Mouse (Mus musculus): ENCODE data around the gene Aldh1a7. TPM values are rescaled to one million over a fixed set of nuclear protein-coding genes. Genes with fewer than 3 reads are reported as not detected.

The Aldh1a7 gene
- polyA plus RNA-seq (2016; fragmentation: Nextera tagmentation; extraction: Ambion mirVana) = 0.92 and 3.7 TPM in 2 replicates

GRCm38 (mm10) chr19:20727381-20727780, at the start of gene Aldh1a7:
Gene Aldh1a7, minus strand, starts transcription at chr19:20727562.
- H3K27me3 ChIP-seq (ENCODE audit: poor library complexity, severe bottlenecking) = no peaks in the 10 kb centered on the region
- H3K4me3 ChIP-seq = no peak within 1 kb of the TSS
- H3K4me1 ChIP-seq = no peaks in the 10 kb centered on the region
- H3K36me3 ChIP-seq (replicated peaks) = no peaks in the 10 kb centered on the region
- H3K9me3 ChIP-seq = no peaks in the 10 kb centered on the region
- no peak within 1 kb of the TSS for H3K27ac ChIP-seq
- no peak for DNase-seq (ENCODE audit: extremely low spot score, low spot score)
- 69% methylated on average over 2 of the region's 2 CpGs for WGBS

GRCm38 (mm10) chr19:20775681-20776080, 48.3 kb upstream of the Aldh1a7 start:
- no peak for DNase-seq (ENCODE audit: extremely low spot score, low spot score)
- WGBS = 77% methylated on average over 2 of the region's 2 CpGs
- Histone ChIP-seq H3K27me3 (ENCODE audit: poor library complexity, severe bottlenecking) (no peaks in the 10 kb centered on the region), H3K4me1 (no peaks in the 10 kb centered on the region), H3K36me3 (replicated peaks) (no peaks in the 10 kb centered on the region), H3K9me3 (no peaks in the 10 kb centered on the region), H3K4me3 (no peak overlapping the region), H3K27ac (no peak overlapping the region)

DNA sequence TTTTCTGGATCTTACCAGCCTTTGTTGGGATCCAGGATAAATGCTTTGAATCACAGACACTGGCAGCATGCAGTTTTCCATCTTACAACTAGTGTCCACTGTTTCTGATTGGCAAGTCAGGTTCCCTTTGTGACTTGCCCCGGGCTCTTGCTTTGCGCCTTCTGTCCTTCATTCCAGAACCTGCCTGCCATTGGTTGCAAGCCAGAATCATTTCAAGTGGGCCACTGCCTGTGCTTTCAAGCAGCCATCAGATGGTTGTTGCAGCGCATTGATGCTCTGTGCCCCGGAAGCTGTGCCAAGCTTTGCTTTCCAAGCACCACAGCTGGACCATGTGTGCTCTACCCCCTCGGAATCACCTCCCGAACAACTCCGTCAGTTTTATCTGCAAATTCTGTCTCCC, 46.6 kb upstream of the Aldh1a7 start:
- DNase-seq (ENCODE audit: extremely low spot score, low spot score) = no peak
- no peaks in the 10 kb centered on the region for H3K9me3 ChIP-seq
- no peak overlapping the region for H3K4me3 ChIP-seq
- 93% methylated on average over 7 of the region's 7 CpGs for WGBS
- H3K4me1 ChIP-seq = no peaks in the 10 kb centered on the region
- no peaks in the 10 kb centered on the region for H3K36me3 ChIP-seq (replicated peaks)
- H3K27me3 ChIP-seq (ENCODE audit: poor library complexity, severe bottlenecking) = no peaks in the 10 kb centered on the region
- H3K27ac ChIP-seq = no peak overlapping the region

DNA sequence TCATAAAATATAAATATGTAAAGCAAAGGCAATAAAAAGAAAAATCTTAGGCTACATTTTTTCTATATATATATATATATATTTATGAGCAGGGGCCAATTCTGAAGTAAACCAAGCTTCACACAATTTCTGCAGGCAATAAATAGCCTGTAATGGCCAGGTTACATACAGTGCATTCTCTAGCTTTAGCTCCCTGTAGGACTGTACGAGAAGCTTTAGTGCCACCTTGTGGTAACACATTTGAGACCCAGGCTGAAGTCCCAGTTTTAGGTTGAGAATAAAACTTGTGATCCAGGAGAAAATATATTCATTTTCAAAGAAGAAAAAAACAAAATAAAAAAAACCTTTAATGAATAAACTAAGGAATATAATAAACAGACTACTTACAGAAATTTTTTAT, 36.9 kb upstream of the Aldh1a7 start:
- Histone ChIP-seq H3K4me3 (no peak overlapping the region), H3K27me3 (ENCODE audit: poor library complexity, severe bottlenecking) (no peaks in the 10 kb centered on the region), H3K27ac (no peak overlapping the region), H3K36me3 (replicated peaks) (no peaks in the 10 kb centered on the region), H3K4me1 (no peaks in the 10 kb centered on the region), H3K9me3 (no peaks in the 10 kb centered on the region)
- WGBS = 24% methylated on average over 1 of the region's 1 CpGs
- DNase-seq (ENCODE audit: extremely low spot score, low spot score) = no peak

DNA sequence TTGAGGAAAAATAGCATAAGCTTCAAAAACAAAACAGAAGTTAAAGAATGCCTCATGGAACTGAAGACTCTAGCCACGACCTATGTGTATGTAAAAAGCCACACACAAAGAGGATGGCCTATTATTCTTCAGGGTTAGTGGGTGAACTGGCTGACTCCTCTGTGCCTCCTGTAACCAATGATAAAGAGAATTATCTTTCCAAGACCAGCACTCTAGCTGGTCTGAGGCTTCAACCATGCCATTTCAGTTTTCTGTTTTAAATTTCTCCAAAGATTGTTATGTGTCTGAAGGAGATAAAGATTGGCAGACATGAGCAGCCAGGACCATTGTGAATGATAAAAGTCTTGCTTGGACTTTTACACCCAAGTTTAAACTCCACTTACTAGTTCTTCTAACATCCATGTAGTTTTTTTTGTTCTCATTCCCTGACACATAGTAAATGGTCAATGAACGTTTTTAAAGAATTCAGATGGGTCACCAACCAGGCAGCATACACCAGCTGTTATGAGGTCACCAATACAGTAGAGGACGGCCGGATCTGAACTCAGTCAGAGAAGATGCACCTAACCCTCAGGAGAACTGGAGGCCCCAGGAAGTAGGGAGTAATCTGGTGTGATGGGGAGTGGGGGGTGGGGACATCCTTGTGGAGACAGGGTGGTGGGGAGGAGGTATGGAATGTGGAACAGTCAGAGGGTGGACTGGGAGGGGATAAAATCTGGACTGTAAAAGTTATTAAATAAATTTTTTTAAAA, 34.5 kb upstream of the Aldh1a7 start:
- Histone ChIP-seq H3K27me3 (ENCODE audit: poor library complexity, severe bottlenecking) (no peaks in the 10 kb centered on the region), H3K4me1 (no peaks in the 10 kb centered on the region), H3K4me3 (no peak overlapping the region), H3K36me3 (replicated peaks) (no peaks in the 10 kb centered on the region), H3K27ac (no peak overlapping the region), H3K9me3 (no peaks in the 10 kb centered on the region)
- DNase-seq (ENCODE audit: extremely low spot score, low spot score) = no peak
- WGBS = 82% methylated on average over 4 of the region's 4 CpGs

GRCm38 (mm10) chr19:20761119-20761518, 33.8 kb upstream of the Aldh1a7 start:
- no peak overlapping the region for H3K27ac ChIP-seq
- no peaks in the 10 kb centered on the region for H3K9me3 ChIP-seq
- 84% methylated on average over 3 of the region's 3 CpGs for WGBS
- H3K27me3 ChIP-seq (ENCODE audit: poor library complexity, severe bottlenecking) = no peaks in the 10 kb centered on the region
- H3K36me3 ChIP-seq (replicated peaks) = no peaks in the 10 kb centered on the region
- H3K4me3 ChIP-seq = no peak overlapping the region
- H3K4me1 ChIP-seq = no peaks in the 10 kb centered on the region
- DNase-seq (ENCODE audit: extremely low spot score, low spot score) = no peak

GRCm38 (mm10) chr19:20744630-20745029, 17.3 kb upstream of the Aldh1a7 start:
- WGBS = 91% methylated on average over 1 of the region's 1 CpGs
- Histone ChIP-seq H3K36me3 (replicated peaks) (no peaks in the 10 kb centered on the region), H3K4me3 (no peak overlapping the region), H3K4me1 (no peaks in the 10 kb centered on the region), H3K27me3 (ENCODE audit: poor library complexity, severe bottlenecking) (no peaks in the 10 kb centered on the region), H3K9me3 (no peaks in the 10 kb centered on the region), H3K27ac (no peak overlapping the region)
- DNase-seq (ENCODE audit: extremely low spot score, low spot score) = no peak

- H3K4me1 ChIP-seq = no peaks in the 10 kb centered on the region
- DNase-seq (ENCODE audit: extremely low spot score, low spot score) = no peak
- H3K4me3 ChIP-seq = no peak overlapping the region
- WGBS = 91% methylated on average over 1 of the region's 1 CpGs
- H3K36me3 ChIP-seq (replicated peaks) = no peaks in the 10 kb centered on the region
- no peak overlapping the region for H3K27ac ChIP-seq
- H3K27me3 ChIP-seq (ENCODE audit: poor library complexity, severe bottlenecking) = no peaks in the 10 kb centered on the region
- no peaks in the 10 kb centered on the region for H3K9me3 ChIP-seq
These were observed 916 bp upstream of the Aldh1a7 start for GRCm38 (mm10) chr19:20728278-20728677.

DNA sequence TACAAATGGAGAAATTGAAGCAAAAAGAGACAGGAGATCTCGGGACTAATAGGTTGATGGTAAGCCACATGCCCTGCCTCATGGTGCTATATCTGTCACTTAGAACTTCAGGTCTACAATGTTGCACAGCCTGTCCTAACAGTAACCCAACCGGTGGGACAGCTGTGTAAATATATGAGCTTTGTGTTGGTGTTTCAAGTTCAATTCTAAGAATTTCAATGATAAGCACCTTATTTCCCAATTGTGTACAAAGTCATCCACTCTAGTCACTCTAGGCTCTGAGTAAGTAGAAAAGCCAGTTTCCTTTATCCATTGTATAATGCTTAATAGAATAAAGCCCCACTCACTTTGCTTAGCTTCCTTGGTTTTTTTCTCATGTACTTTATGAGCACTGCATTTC, 4.4 kb downstream of the Aldh1a7 start:
- no peaks in the 10 kb centered on the region for H3K4me1 ChIP-seq
- H3K9me3 ChIP-seq = no peaks in the 10 kb centered on the region
- no peaks in the 10 kb centered on the region for H3K36me3 ChIP-seq (replicated peaks)
- 87% methylated on average over 2 of the region's 2 CpGs for WGBS
- no peak for DNase-seq (ENCODE audit: extremely low spot score, low spot score)
- H3K27me3 ChIP-seq (ENCODE audit: poor library complexity, severe bottlenecking) = no peaks in the 10 kb centered on the region
- no peak overlapping the region for H3K27ac ChIP-seq
- no peak overlapping the region for H3K4me3 ChIP-seq

GRCm38 (mm10) chr19:20720298-20720697, 7.1 kb downstream of the Aldh1a7 start:
- WGBS = 83% methylated on average over 2 of the region's 2 CpGs
- no peaks in the 10 kb centered on the region for H3K4me1 ChIP-seq
- no peaks in the 10 kb centered on the region for H3K27me3 ChIP-seq (ENCODE audit: poor library complexity, severe bottlenecking)
- no peak for DNase-seq (ENCODE audit: extremely low spot score, low spot score)
- no peaks in the 10 kb centered on the region for H3K9me3 ChIP-seq
- H3K4me3 ChIP-seq = no peak overlapping the region
- no peak overlapping the region for H3K27ac ChIP-seq
- H3K36me3 ChIP-seq (replicated peaks) = no peaks in the 10 kb centered on the region

GRCm38 (mm10) chr19:20715617-20716016, 11.7 kb downstream of the Aldh1a7 start:
- Histone ChIP-seq H3K27me3 (ENCODE audit: poor library complexity, severe bottlenecking) (no peaks in the 10 kb centered on the region), H3K9me3 (no peaks in the 10 kb centered on the region), H3K4me1 (no peaks in the 10 kb centered on the region), H3K4me3 (no peak overlapping the region), H3K36me3 (replicated peaks) (no peaks in the 10 kb centered on the region), H3K27ac (no peak overlapping the region)
- 87% methylated on average over 3 of the region's 3 CpGs for WGBS
- no peak for DNase-seq (ENCODE audit: extremely low spot score, low spot score)

DNA sequence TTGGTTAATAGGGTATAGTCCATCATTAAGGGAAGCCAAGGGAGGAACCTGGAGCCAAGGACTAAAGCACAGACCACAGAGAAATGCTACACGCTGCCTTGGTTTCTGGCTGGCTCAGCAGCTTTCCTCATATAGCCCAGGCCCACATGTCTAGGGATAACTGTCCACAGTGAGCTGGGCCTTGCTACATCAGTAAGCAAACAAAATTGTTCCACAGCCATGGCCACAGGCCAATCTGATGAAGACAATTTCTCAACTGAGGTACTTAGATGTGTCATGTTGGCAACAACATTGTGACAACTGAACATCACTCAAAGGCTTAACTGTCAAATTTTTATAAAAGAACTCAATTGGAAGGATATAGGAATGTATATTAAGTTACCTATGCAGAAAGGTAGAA, 12.3 kb downstream of the Aldh1a7 start:
- no peak for DNase-seq (ENCODE audit: extremely low spot score, low spot score)
- 91% methylated on average over 1 of the region's 1 CpGs for WGBS

GRCm38 (mm10) chr19:20714543-20714942, 12.8 kb downstream of the Aldh1a7 start:
- H3K27ac ChIP-seq = no peak overlapping the region
- H3K27me3 ChIP-seq (ENCODE audit: poor library complexity, severe bottlenecking) = no peaks in the 10 kb centered on the region
- H3K36me3 ChIP-seq (replicated peaks) = no peaks in the 10 kb centered on the region
- no peaks in the 10 kb centered on the region for H3K4me1 ChIP-seq
- no peaks in the 10 kb centered on the region for H3K9me3 ChIP-seq
- H3K4me3 ChIP-seq = no peak overlapping the region
- DNase-seq (ENCODE audit: extremely low spot score, low spot score) = no peak
- WGBS = 90% methylated on average over 4 of the region's 4 CpGs

More for the DNA sequence above, 12.3 kb downstream of the Aldh1a7 start:
- no peak overlapping the region for H3K27ac ChIP-seq
- no peaks in the 10 kb centered on the region for H3K9me3 ChIP-seq
- no peaks in the 10 kb centered on the region for H3K36me3 ChIP-seq (replicated peaks)
- no peaks in the 10 kb centered on the region for H3K4me1 ChIP-seq
- no peaks in the 10 kb centered on the region for H3K27me3 ChIP-seq (ENCODE audit: poor library complexity, severe bottlenecking)
- H3K4me3 ChIP-seq = no peak overlapping the region

DNA sequence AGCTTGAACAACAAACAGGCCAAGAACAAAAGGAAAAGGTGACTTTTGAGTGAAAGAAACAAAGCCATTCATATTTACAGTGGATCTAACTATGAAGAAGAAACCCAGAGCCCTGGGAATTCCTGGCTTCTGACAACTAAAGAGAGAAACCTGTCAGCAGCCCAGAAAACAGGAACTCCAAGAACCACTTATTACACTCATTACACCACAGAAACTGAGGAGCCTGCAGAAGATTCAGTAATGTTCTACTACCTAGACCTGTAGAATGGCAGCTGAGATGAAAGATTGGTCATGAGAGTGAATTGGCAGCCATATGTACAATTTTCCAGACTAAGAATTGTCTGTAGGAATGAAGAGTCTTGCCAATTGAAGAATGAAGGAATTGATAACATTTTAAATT, 20.2 kb downstream of the Aldh1a7 start:
- DNase-seq (ENCODE audit: extremely low spot score, low spot score) = no peak
- H3K4me1 ChIP-seq = peaks cover 3% of the 10 kb centered on the region
- no peak overlapping the region for H3K4me3 ChIP-seq
- no peaks in the 10 kb centered on the region for H3K27me3 ChIP-seq (ENCODE audit: poor library complexity, severe bottlenecking)
- H3K36me3 ChIP-seq (replicated peaks) = no peaks in the 10 kb centered on the region
- H3K9me3 ChIP-seq = no peaks in the 10 kb centered on the region
- no peak overlapping the region for H3K27ac ChIP-seq
